Mouse (Mus musculus) bone marrow macrophage, adult 2 months (primary cell): ENCODE measurements around the gene Dnaic2.

Experiments used
- CTCF ChIP-seq: IDR thresholded peaks from 2 replicates; pipeline ENCODE4 v1.5.1; 2012; ENCODE audit warnings: low read depth, mild to moderate bottlenecking, low read length, moderate library complexity
- POLR2A ChIP-seq: IDR thresholded peaks from 2 replicates; pipeline ENCODE4 v1.6.1; 2012; ENCODE audit warnings: mild to moderate bottlenecking, low read depth, low read length, borderline replicate concordance

DNA sequence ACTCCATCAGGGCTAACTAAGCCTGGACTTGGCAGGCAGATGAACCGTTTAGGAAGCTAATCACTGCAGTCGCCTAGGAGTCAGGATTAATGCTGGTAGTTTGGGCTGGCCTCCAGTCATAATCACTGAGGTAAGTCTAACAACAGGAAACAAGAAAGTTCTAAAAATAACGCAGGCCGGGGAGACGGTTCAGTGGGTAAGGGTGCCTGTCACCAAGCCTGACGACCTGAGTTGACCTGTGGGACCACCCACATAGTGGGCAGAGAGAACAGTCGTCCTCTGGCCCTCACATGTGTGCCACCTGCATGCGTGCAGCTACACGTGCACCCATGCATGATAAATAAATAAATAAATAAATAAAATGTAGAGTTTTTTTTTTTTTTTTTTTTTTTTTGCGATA is 13.4 kb downstream of the Dnaic2 start:
- TF ChIP-seq CTCF: no peak
- TF ChIP-seq POLR2A: no peak
